Mouse (Mus musculus): ENCODE data around the gene Idh3b. TPM values are rescaled to one million over a fixed set of nuclear protein-coding genes. Genes with fewer than 3 reads are reported as not detected.

Gene Idh3b
- total RNA-seq, 4 experiments from 2014 or later: 268 to 359 (median 297) TPM

GRCm38 (mm10) chr2:130262398-130262797, 21.9 kb downstream of the Idh3b start:
- no peak for DNase-seq

GRCm38 (mm10) chr2:130261914-130262313, 22.4 kb downstream of the Idh3b start:
- no peak for DNase-seq

- DNase-seq: no peak
Measured at GRCm38 (mm10) chr2:130260822-130261221, 23.5 kb downstream of the Idh3b start.

GRCm38 (mm10) chr2:130256762-130257161, 27.6 kb downstream of the Idh3b start:
- DNase-seq: no peak

GRCm38 (mm10) chr2:130248226-130248625, 36.1 kb downstream of the Idh3b start:
- DNase-seq: no peak

- no peak for DNase-seq
Measured at GRCm38 (mm10) chr2:130246912-130247311, 37.4 kb downstream of the Idh3b start.

Other genes with a start within 250 kb of the Idh3b start
- not detected for gene Tgm6, start 172.1 kb downstream of the Idh3b start, total RNA-seq (2022)
- 100 to 1,000 TPM; 172 to 197 (median 177) TPM for gene Snrpb, start 105.1 kb downstream of the Idh3b start, total RNA-seq (2022)
- gene Tmc2, start 89.4 kb downstream of the Idh3b start, total RNA-seq (2022): not detected
- 100 to 1,000 TPM in 3 of 4 experiments, 10 to 100 TPM in 1; 80.0 to 120 (median 115) TPM for gene Nop56, start 10.1 kb downstream of the Idh3b start, total RNA-seq (2022)
- gene Ebf4, start 10.6 kb upstream of the Idh3b start, total RNA-seq (2022): 1 to 10 TPM; 4.2 to 8.4 (median 6.0) TPM
- 10 to 100 TPM in 1 of 4 experiments, 1 to 10 TPM in 3; 5.5 to 12.3 (median 7.9) TPM for gene Cpxm1, start 113.0 kb upstream of the Idh3b start, total RNA-seq (2022)
- not detected for gene Gm28372, start 120.7 kb upstream of the Idh3b start, total RNA-seq (2022)
- gene 1700020A23Rik, start 120.7 kb upstream of the Idh3b start, total RNA-seq (2022): 1 to 10 TPM in 1 of 4 experiments, not detected in 3; 4.6 TPM
- not detected for gene Tmem239, start 121.9 kb upstream of the Idh3b start, total RNA-seq (2022)
- 10 to 100 TPM; 71.0 to 93.1 (median 71.7) TPM for gene Vps16, start 139.8 kb upstream of the Idh3b start, total RNA-seq (2022)
- gene Pced1a, start 140.2 kb upstream of the Idh3b start, total RNA-seq (2022): 10 to 100 TPM; 17.4 to 24.5 (median 19.7) TPM
- 100 to 1,000 TPM; 150 to 167 (median 158) TPM for gene Ptpra, start 165.7 kb upstream of the Idh3b start, total RNA-seq (2022)